Mouse (Mus musculus): ENCODE data around the gene Gm47996.

DNA sequence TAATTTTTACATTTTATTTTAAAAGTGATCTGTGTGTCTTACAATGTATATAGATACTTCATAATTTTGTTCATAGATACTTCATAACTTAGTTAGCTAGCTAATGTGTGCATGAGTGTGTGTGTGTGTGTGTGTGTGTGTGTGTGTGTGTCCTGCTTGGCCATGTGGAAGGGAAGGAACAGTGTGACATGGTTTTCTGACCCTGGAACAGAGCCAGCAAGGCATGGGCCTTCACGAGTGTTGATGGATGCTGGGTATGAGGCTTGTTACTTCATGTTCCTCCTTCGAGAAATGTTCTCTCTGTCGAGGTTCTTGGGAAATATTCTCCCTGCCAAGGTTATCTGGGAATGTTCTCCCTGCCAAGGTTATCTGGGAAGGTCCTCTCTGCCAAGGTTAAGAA lies 23.8 kb downstream of the Gm47996 start:
- TF ChIP-seq CTCF (IDR thresholded peaks at IDR 0.05) (no peak), EP300 (IDR thresholded peaks at IDR 0.05) (no peak)

Measured in lung, postnatal 0 days (tissue).